Mouse (Mus musculus) testis, adult 2 months (tissue): ENCODE measurements around the gene Rasgef1b. TPM values are rescaled to one million over a fixed set of nuclear protein-coding genes. Genes with fewer than 3 reads are reported as not detected.

ENCODE experiments used
- H3K27ac ChIP-seq: fragments of 200-500 bp; 2 replicates; pipeline ENCODE4 v1.5.1; 2012; ENCODE audit warnings: low read depth, low read length; ENCODE audit not compliant: control insufficient read depth, insufficient read depth
- H3K27me3 ChIP-seq: fragments of 200-500 bp; 2 replicates; pipeline ENCODE4 v1.6.1; 2012; ENCODE audit warnings: mild to moderate bottlenecking, low read length, moderate library complexity; ENCODE audit not compliant: control insufficient read depth, insufficient read depth
- H3K36me3 ChIP-seq: fragments of 200-500 bp; 2 replicates; pipeline ENCODE4 v1.6.1; 2012; ENCODE audit warnings: mild to moderate bottlenecking, low read length; ENCODE audit not compliant: control insufficient read depth, insufficient read depth
- H3K4me1 ChIP-seq: fragments of 200-500 bp; 2 replicates; pipeline ENCODE4 v1.6.1; 2012; ENCODE audit warnings: low read length; ENCODE audit not compliant: control insufficient read depth, insufficient read depth
- H3K4me3 ChIP-seq: fragments of 200-500 bp; 2 replicates; pipeline ENCODE4 v1.5.1; 2012; ENCODE audit warnings: low read depth, mild to moderate bottlenecking, low read length, moderate library complexity, mixed read lengths; ENCODE audit not compliant: control insufficient read depth
- CTCF ChIP-seq: fragments of 200-500 bp; IDR thresholded peaks from 2 replicates; pipeline ENCODE4 v1.5.1; 2012; ENCODE audit warnings: low read depth, mild to moderate bottlenecking, inconsistent platforms, low read length, moderate library complexity; ENCODE audit not compliant: control insufficient read depth, insufficient read depth, insufficient replicate concordance
- POLR2A ChIP-seq: fragments of 200-500 bp; IDR thresholded peaks from 2 replicates; pipeline ENCODE4 v1.6.1; 2012; ENCODE audit warnings: low read depth, mild to moderate bottlenecking, inconsistent platforms, low read length, moderate library complexity; ENCODE audit not compliant: control insufficient read depth
- polyA plus RNA-seq: library from polyadenylated mRNA; depleted of rRNA; stranded (reverse); fragments of >200 nt; gene quantifications from 2 replicates; pipeline ENCODE4 v1.2.3, GENCODE M21; 2012

Rasgef1b gene
- polyA plus RNA-seq, 1 experiment: 3.2 TPM

GRCm38 (mm10) chr5:99602244-99603023, 126.4 kb downstream of the Rasgef1b start:
- H3K4me1 ChIP-seq: no peaks in the 10 kb centered on the region
- no peak overlapping the region for H3K27ac ChIP-seq
- H3K36me3 ChIP-seq: no peaks in the 10 kb centered on the region
- TF ChIP-seq CTCF (no peak), POLR2A (no peak)
- no peaks in the 10 kb centered on the region for H3K27me3 ChIP-seq
- no peak overlapping the region for H3K4me3 ChIP-seq

DNA sequence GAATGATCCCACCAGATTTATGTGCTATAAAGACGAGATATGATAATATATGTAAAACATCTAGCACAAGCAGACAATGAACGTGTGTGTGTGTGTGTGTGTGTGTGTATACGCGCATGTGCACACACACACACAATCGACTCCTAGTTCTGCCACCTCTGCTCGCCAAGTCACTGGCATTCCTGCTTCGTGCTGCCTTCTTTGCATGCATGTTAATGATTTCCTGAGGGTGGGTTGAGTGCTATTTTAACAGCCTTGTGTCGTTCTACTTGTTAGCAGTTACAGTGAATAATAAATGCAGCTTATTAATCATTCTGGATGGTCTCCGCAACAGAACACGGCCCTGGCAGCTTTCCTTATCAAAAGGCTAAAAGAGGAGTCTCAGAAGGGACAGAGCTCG, 129.5 kb downstream of the Rasgef1b start:
- no peaks in the 10 kb centered on the region for H3K4me1 ChIP-seq
- no peaks in the 10 kb centered on the region for H3K27me3 ChIP-seq
- no peaks in the 10 kb centered on the region for H3K36me3 ChIP-seq
- no peak overlapping the region for H3K27ac ChIP-seq
- TF ChIP-seq POLR2A (no peak), CTCF (no peak)
- no peak overlapping the region for H3K4me3 ChIP-seq

DNA sequence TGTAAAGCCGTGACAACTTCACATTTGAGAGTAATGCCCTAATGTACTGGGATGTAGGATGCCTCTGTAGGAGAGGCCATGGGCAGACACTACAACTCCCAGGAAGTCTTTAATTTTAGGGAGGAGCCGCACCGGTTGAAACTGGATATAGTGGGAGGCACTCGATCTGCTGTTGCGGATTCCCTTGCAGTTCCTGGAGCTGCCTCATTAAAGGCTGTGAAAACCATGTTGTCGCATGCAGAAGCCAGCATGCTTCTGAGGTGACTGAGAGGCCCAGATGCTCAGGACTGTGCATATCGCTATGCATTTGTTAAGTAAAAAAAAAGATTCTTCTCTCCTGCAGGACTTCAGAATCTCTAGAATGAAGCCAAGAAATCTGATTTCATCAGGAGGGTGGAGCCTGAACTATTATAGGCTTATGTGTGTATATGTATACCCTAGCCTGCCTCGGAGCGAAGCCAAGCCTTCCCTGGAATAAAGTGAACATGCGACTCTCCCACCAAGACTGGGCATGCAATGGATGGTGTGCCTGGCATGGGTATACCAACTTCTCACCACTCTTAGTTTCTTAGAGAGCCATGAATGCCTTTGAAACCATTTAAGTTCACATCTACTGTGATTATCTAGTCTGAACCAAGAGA, 130.3 kb downstream of the Rasgef1b start:
- H3K4me1 ChIP-seq: no peaks in the 10 kb centered on the region
- no peak overlapping the region for H3K27ac ChIP-seq
- no peaks in the 10 kb centered on the region for H3K36me3 ChIP-seq
- no peak for TF ChIP-seq POLR2A
- no peak for TF ChIP-seq CTCF
- H3K4me3 ChIP-seq: no peak overlapping the region
- H3K27me3 ChIP-seq: no peaks in the 10 kb centered on the region

GRCm38 (mm10) chr5:99597701-99598100, 131.2 kb downstream of the Rasgef1b start:
- Histone ChIP-seq H3K4me1 (no peaks in the 10 kb centered on the region), H3K27ac (no peak overlapping the region), H3K27me3 (no peaks in the 10 kb centered on the region), H3K36me3 (no peaks in the 10 kb centered on the region), H3K4me3 (no peak overlapping the region)
- TF ChIP-seq CTCF (no peak), POLR2A (no peak)

DNA sequence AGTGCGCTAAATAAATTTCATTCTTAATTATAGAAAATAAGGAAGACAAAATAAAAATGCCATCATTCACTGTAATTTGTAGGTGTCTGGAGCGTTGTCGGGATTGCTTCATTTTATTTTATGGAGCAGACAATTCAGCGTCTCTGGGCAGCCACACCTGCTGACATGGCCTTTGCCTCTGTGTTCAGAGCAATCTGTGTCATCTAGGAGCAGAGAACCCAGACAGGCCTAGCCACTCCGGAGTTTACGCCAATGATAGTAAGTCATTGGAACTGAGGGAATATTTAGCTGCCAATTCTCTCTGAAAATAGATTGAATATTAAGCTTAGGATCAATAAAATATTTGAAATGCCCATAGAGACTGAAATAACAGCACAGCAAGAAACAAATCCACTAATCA, 137.5 kb downstream of the Rasgef1b start:
- Histone ChIP-seq H3K36me3 (no peaks in the 10 kb centered on the region), H3K4me1 (no peaks in the 10 kb centered on the region), H3K4me3 (no peak overlapping the region), H3K27ac (no peak overlapping the region), H3K27me3 (no peaks in the 10 kb centered on the region)
- TF ChIP-seq CTCF (no peak), POLR2A (no peak)

GRCm38 (mm10) chr5:99590539-99590938, 138.3 kb downstream of the Rasgef1b start:
- H3K4me1 ChIP-seq: no peaks in the 10 kb centered on the region
- H3K4me3 ChIP-seq: no peak overlapping the region
- H3K27me3 ChIP-seq: no peaks in the 10 kb centered on the region
- no peak for TF ChIP-seq CTCF
- no peak for TF ChIP-seq POLR2A
- no peak overlapping the region for H3K27ac ChIP-seq
- no peaks in the 10 kb centered on the region for H3K36me3 ChIP-seq

- no peaks in the 10 kb centered on the region for H3K4me1 ChIP-seq
- H3K4me3 ChIP-seq: no peak overlapping the region
- H3K27ac ChIP-seq: no peak overlapping the region
- TF ChIP-seq CTCF (no peak), POLR2A (no peak)
- no peaks in the 10 kb centered on the region for H3K27me3 ChIP-seq
- H3K36me3 ChIP-seq: no peaks in the 10 kb centered on the region
These were observed 140.9 kb downstream of the Rasgef1b start for GRCm38 (mm10) chr5:99587994-99588393.

DNA sequence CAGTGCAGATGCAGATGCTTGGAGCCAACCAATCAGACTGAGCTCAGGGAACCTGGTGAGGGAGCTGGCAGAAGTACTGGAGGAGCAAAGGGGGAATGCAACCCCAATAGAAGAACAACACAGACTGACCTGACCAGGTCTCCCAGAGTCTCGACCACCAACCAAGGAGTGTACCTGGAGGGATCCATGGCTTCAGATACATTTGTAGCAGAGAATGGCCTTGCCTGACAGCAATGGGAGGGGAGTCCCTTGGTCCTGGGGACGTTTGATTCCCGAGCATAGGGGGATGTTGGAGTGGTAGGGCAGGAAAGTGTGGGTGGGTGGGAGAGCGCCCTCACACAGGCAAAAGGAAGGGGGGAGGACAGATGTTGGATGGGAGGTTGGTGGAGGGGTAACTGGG, 141.3 kb downstream of the Rasgef1b start:
- Histone ChIP-seq H3K27me3 (no peaks in the 10 kb centered on the region), H3K4me3 (no peak overlapping the region), H3K27ac (no peak overlapping the region), H3K36me3 (no peaks in the 10 kb centered on the region), H3K4me1 (no peaks in the 10 kb centered on the region)
- TF ChIP-seq POLR2A (no peak), CTCF (no peak)
